Mouse (Mus musculus): ENCODE measurements around the gene Iqsec1. TPM values are rescaled to one million over a fixed set of nuclear protein-coding genes. Genes with fewer than 3 reads are reported as not detected.
"Not testable (repeated sequence)": the region's sequence is repeated elsewhere in the genome, so short reads cannot be mapped to it uniquely, and the experiment has no call there.

Gene Iqsec1
- polyA plus RNA-seq, 1 experiment from 2014 or later: 17.4 TPM

DNA sequence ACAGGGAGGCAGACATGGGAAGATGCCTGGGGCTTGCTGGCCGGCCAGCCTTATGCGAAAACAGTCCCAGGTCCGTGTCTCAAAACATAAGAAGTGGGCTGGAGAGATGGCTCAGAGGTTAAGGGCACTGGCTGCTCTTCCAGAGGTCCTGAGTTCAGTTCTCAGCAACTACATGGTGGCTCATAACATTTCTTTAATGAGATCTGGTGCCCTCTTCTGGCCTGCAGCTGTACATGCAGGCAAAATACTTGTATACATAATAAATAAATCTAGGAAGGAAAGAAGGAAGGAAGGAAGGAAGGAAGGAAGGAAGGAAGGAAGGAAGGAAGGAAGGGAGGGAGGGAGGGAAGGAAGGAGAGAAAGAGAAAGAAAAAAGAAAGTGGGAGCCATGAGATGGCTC is 356.0 kb downstream of the Iqsec1 start:
- not testable (repeated sequence) for H3K4me3 ChIP-seq (ENCODE audit: low read depth, low read length); H3K4me1 ChIP-seq (ENCODE audit: control insufficient read depth, insufficient read depth, low read length); H3K9ac ChIP-seq (ENCODE audit: low read depth, low read length); ATAC-seq (ENCODE audit: low read depth); H3K36me3 ChIP-seq (ENCODE audit: control insufficient read depth, insufficient read depth, low read length); H3K9me3 ChIP-seq (ENCODE audit: control insufficient read depth, low read length); H3K27me3 ChIP-seq (replicated peaks; ENCODE audit: control insufficient read depth, insufficient read depth, low read length); H3K27ac ChIP-seq (replicated peaks; ENCODE audit: low read depth, low read length); H3K4me2 ChIP-seq (ENCODE audit: low read depth, low read length); DNase-seq (ENCODE audit: low spot score)
- WGBS: 63% methylated on average over 3 of the region's 3 CpGs

DNA sequence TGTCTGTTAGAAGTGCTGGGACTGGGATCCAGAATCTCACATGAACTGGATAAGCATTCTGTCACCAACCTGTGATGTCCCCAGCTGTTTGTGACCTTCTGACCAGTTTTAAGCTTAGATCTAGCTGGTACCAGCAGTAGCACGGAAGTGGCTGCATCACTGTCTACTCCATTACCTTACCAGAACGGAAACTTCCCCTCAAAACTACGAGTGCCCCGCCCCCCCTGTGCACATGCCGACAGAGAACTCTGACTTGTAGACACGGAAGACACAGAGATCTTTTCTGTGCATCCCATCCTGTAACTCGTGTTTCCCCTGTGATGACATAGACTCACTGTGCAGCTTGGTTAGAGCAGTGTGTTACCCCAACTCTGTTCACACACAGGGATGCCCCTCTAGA is 358.1 kb downstream of the Iqsec1 start:
- H3K4me1 ChIP-seq (ENCODE audit: control insufficient read depth, insufficient read depth, low read length): no peaks in the 10 kb centered on the region
- WGBS: 89% methylated on average over 7 of the region's 7 CpGs
- DNase-seq (ENCODE audit: low spot score) (no peak), ATAC-seq (ENCODE audit: low read depth) (no peak)
- H3K36me3 ChIP-seq (ENCODE audit: control insufficient read depth, insufficient read depth, low read length): no peaks in the 10 kb centered on the region
- no peak overlapping the region for H3K9ac ChIP-seq (ENCODE audit: low read depth, low read length)
- H3K27ac ChIP-seq (replicated peaks; ENCODE audit: low read depth, low read length): no peak overlapping the region
- no peaks in the 10 kb centered on the region for H3K27me3 ChIP-seq (replicated peaks; ENCODE audit: control insufficient read depth, insufficient read depth, low read length)
- no peaks in the 10 kb centered on the region for H3K9me3 ChIP-seq (ENCODE audit: control insufficient read depth, low read length)
- H3K4me2 ChIP-seq (ENCODE audit: low read depth, low read length): no peak overlapping the region
- H3K4me3 ChIP-seq (ENCODE audit: low read depth, low read length): no peak overlapping the region

DNA sequence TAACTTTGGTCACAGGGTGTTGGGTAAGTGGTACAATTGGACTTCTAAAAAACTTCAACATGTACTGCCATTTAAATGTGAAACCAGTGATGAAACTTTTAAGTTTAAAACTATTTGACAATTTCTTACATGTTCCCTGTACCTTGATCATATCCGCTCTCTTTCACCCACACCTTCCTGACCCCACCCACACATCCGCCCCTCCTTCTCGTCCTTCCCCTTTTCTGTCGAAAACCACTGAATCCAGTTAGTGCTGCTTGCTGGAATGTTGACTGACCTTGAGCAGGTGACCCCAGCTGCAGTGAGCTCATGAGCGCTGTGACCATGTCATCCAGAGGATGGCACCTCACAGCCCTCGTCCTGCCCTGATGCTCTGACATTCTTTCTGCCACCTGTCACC is 359.0 kb downstream of the Iqsec1 start:
- Histone ChIP-seq H3K4me1 (ENCODE audit: control insufficient read depth, insufficient read depth, low read length) (no peaks in the 10 kb centered on the region), H3K4me3 (ENCODE audit: low read depth, low read length) (no peak overlapping the region), H3K27me3 (replicated peaks; ENCODE audit: control insufficient read depth, insufficient read depth, low read length) (no peaks in the 10 kb centered on the region), H3K9ac (ENCODE audit: low read depth, low read length) (no peak overlapping the region), H3K9me3 (ENCODE audit: control insufficient read depth, low read length) (no peaks in the 10 kb centered on the region), H3K4me2 (ENCODE audit: low read depth, low read length) (no peak overlapping the region), H3K27ac (replicated peaks; ENCODE audit: low read depth, low read length) (no peak overlapping the region), H3K36me3 (ENCODE audit: control insufficient read depth, insufficient read depth, low read length) (no peaks in the 10 kb centered on the region)
- 73% methylated on average over 6 of the region's 6 CpGs for WGBS
- ATAC-seq (ENCODE audit: low read depth) (no peak), DNase-seq (ENCODE audit: low spot score) (no peak)

DNA sequence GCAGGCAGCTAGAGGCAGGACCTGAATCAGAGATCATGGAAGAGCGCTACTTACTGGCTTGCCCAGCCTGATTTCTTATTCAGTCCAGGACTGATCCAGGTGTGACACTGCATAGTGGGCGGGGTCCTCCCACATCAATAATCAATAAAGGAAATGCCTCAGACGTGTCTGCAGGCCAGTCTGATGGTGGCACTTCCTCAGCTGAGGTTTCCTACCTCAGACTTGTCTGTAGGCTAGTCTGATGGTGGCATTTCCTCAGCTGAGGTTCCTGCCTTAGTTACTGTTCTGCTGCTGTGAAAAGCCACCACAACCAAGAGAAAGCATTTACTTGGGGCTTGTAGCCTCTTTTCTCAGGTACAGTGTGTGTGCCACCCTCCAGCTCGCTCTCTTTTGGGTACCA is 360.9 kb downstream of the Iqsec1 start:
- Histone ChIP-seq H3K9ac (ENCODE audit: low read depth, low read length) (no peak overlapping the region), H3K27ac (replicated peaks; ENCODE audit: low read depth, low read length) (no peak overlapping the region)
- WGBS: 82% methylated on average over 4 of the region's 4 CpGs

DNA sequence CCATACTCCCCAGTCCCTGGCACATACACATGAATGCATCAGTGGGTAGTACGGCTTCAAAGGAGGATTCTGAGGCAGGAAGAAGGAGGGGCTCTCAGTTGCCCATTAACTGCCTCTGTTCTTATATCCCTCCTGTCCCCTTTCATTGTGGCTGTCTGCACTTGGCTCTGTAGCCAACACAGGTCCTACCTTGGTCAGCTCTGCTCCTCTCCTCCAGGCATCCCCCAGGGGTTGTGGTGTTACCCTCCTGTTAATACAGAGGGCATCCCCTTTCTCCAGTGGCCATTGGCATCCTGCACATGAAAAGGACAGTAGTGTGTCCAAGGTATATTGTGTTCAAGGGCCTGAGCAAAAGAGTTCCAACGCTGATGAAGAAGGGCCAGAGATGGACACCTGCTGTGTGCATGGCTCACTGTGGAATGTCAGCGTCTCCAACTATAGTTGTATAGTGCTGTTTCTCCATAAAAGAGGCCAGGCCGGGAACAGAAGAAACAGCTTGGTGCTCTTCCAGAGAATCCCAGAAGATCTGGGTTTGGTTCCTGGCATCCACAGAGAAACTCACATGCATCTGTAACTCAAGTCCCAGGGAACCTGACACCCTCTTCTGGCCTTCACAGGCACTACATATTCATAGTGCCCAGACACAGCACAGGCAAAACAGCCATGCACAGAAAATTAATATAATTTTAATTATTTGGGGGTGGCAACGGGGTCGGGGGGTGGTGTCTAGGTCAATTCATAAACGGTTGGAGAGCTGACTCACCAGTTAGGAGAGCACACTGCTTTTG is 363.1 kb downstream of the Iqsec1 start:
- H3K36me3 ChIP-seq (ENCODE audit: control insufficient read depth, insufficient read depth, low read length): no peaks in the 10 kb centered on the region
- WGBS: 84% methylated on average over 7 of the region's 7 CpGs
- H3K9ac ChIP-seq (ENCODE audit: low read depth, low read length): no peak overlapping the region
- H3K9me3 ChIP-seq (ENCODE audit: control insufficient read depth, low read length): no peaks in the 10 kb centered on the region
- no peak overlapping the region for H3K27ac ChIP-seq (replicated peaks; ENCODE audit: low read depth, low read length)
- ATAC-seq (ENCODE audit: low read depth) (no peak), DNase-seq (ENCODE audit: low spot score) (no peak)
- no peaks in the 10 kb centered on the region for H3K27me3 ChIP-seq (replicated peaks; ENCODE audit: control insufficient read depth, insufficient read depth, low read length)
- H3K4me2 ChIP-seq (ENCODE audit: low read depth, low read length): no peak overlapping the region
- H3K4me1 ChIP-seq (ENCODE audit: control insufficient read depth, insufficient read depth, low read length): no peaks in the 10 kb centered on the region
- H3K4me3 ChIP-seq (ENCODE audit: low read depth, low read length): no peak overlapping the region

More for the DNA sequence above, 360.9 kb downstream of the Iqsec1 start:
- no peaks in the 10 kb centered on the region for H3K27me3 ChIP-seq (replicated peaks; ENCODE audit: control insufficient read depth, insufficient read depth, low read length)
- no peaks in the 10 kb centered on the region for H3K9me3 ChIP-seq (ENCODE audit: control insufficient read depth, low read length)
- H3K4me2 ChIP-seq (ENCODE audit: low read depth, low read length): no peak overlapping the region
- DNase-seq (ENCODE audit: low spot score) (no peak), ATAC-seq (ENCODE audit: low read depth) (no peak)
- H3K4me3 ChIP-seq (ENCODE audit: low read depth, low read length): no peak overlapping the region
- H3K4me1 ChIP-seq (ENCODE audit: control insufficient read depth, insufficient read depth, low read length): no peaks in the 10 kb centered on the region
- H3K36me3 ChIP-seq (ENCODE audit: control insufficient read depth, insufficient read depth, low read length): no peaks in the 10 kb centered on the region

DNA sequence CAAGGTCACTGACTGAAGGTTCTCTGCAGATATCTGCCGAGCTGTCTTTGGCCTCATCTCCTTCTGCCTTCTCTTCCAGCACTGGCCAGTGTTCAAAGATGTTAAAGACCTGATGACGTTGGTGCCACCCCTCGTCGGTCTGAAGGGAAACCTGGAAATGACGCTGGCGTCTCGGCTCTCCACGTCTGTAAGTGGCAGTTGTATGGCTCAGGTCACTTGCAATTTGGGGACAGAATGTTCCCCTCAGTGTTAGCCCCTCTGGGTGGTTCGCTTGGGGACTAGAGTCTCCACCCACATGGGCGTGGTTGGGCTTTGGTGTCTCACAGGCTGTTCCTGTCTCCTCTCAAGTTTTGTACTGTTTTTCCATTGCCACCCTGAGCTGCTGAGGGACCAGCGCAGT is 363.8 kb downstream of the Iqsec1 start:
- no peak for ATAC-seq (ENCODE audit: low read depth)
- 72% methylated on average over 11 of the region's 11 CpGs for WGBS
- Histone ChIP-seq H3K9me3 (ENCODE audit: control insufficient read depth, low read length) (no peaks in the 10 kb centered on the region), H3K27ac (replicated peaks; ENCODE audit: low read depth, low read length) (no peak overlapping the region), H3K27me3 (replicated peaks; ENCODE audit: control insufficient read depth, insufficient read depth, low read length) (no peaks in the 10 kb centered on the region), H3K9ac (ENCODE audit: low read depth, low read length) (no peak overlapping the region), H3K36me3 (ENCODE audit: control insufficient read depth, insufficient read depth, low read length) (no peaks in the 10 kb centered on the region), H3K4me3 (ENCODE audit: low read depth, low read length) (no peak overlapping the region), H3K4me2 (ENCODE audit: low read depth, low read length) (no peak overlapping the region), H3K4me1 (ENCODE audit: control insufficient read depth, insufficient read depth, low read length) (no peaks in the 10 kb centered on the region)
- no peak for DNase-seq (ENCODE audit: low spot score)

DNA sequence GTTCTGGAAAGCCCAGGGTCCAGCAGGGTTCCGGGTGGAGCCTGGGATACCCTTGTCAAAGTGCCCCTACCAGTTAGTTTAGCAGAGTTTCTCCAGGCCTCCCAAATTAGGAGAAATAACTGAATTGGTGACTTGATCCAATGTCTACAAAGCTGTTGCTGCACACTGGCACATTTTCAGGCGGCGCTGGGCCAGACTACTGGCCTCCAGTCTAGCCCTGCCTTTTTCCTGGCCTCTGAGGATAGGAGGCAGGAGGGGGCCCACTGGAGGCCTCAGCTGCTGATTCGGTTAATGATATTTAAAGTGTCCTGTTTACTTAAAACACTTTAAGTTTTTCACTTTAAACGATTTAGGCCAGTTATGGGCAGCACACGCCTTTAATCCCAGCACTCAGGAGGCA is 364.3 kb downstream of the Iqsec1 start:
- Histone ChIP-seq H3K9ac (ENCODE audit: low read depth, low read length) (no peak overlapping the region), H3K36me3 (ENCODE audit: control insufficient read depth, insufficient read depth, low read length) (no peaks in the 10 kb centered on the region), H3K4me1 (ENCODE audit: control insufficient read depth, insufficient read depth, low read length) (no peaks in the 10 kb centered on the region), H3K9me3 (ENCODE audit: control insufficient read depth, low read length) (no peaks in the 10 kb centered on the region), H3K27ac (replicated peaks; ENCODE audit: low read depth, low read length) (no peak overlapping the region), H3K4me3 (ENCODE audit: low read depth, low read length) (no peak overlapping the region), H3K27me3 (replicated peaks; ENCODE audit: control insufficient read depth, insufficient read depth, low read length) (no peaks in the 10 kb centered on the region), H3K4me2 (ENCODE audit: low read depth, low read length) (no peak overlapping the region)
- ATAC-seq (ENCODE audit: low read depth): no peak
- WGBS: 82% methylated on average over 6 of the region's 6 CpGs
- DNase-seq (ENCODE audit: low spot score): no peak

DNA sequence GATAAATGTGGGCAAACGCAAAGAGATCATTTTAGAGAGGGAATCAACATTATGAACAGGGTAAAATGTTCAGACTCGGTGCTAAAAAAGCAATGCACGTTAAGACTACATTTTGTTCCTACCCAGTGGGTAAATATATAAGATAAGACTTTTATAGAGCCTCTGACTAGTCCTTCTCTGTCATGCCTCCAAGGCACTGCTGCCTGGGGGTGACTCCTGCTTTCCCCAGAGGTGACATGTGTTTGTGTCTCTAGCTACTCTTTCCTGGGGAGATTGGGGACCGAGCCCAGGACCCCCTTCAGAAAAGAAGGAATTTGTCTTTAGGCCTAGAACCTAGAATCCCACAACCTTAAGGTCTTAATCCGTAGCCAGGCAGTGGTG is 365.0 kb downstream of the Iqsec1 start:
- DNase-seq (ENCODE audit: low spot score) (no peak), ATAC-seq (ENCODE audit: low read depth) (no peak)
- Histone ChIP-seq H3K4me3 (ENCODE audit: low read depth, low read length) (no peak overlapping the region), H3K4me2 (ENCODE audit: low read depth, low read length) (no peak overlapping the region), H3K9me3 (ENCODE audit: control insufficient read depth, low read length) (no peaks in the 10 kb centered on the region), H3K27me3 (replicated peaks; ENCODE audit: control insufficient read depth, insufficient read depth, low read length) (no peaks in the 10 kb centered on the region), H3K36me3 (ENCODE audit: control insufficient read depth, insufficient read depth, low read length) (no peaks in the 10 kb centered on the region), H3K4me1 (ENCODE audit: control insufficient read depth, insufficient read depth, low read length) (no peaks in the 10 kb centered on the region), H3K27ac (replicated peaks; ENCODE audit: low read depth, low read length) (no peak overlapping the region), H3K9ac (ENCODE audit: low read depth, low read length) (no peak overlapping the region)
- 82% methylated on average over 5 of the region's 5 CpGs for WGBS

DNA sequence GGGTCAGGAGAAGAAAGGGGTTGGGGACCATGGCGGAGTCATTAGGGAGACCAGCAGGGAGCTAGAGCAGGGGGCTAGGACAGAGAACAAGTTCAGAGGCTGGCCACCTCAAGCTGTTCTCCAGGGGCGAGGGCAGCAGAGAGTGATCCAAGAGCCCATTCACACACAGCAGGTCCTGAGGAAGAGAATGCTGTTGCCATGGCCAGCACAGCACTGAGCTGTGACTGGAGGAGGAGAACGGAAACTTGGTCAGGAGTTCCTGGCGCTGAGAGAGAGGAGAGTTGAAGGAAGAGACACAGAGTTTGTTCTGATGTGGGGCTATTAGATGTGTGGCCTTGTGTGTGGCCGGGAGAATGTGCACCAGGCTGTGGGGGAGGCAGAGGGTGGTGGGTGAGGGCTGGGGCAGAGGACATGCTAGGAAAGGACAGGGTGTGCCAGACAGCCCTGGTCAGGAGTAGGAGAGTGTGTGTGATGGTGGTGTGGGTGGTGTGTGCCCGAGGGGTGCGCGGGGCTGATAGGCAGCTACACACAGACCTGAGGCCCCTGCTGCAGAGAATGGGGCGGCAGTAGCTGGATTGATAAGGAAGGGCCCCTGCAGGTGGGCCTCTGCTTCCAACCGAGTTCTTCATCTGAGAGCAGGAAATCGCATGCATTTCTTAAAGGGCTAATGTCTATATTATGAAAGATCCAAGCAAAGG is 365.6 kb downstream of the Iqsec1 start:
- Histone ChIP-seq H3K4me2 (ENCODE audit: low read depth, low read length) (no peak overlapping the region), H3K9ac (ENCODE audit: low read depth, low read length) (no peak overlapping the region), H3K4me1 (ENCODE audit: control insufficient read depth, insufficient read depth, low read length) (no peaks in the 10 kb centered on the region), H3K27ac (replicated peaks; ENCODE audit: low read depth, low read length) (no peak overlapping the region), H3K4me3 (ENCODE audit: low read depth, low read length) (no peak overlapping the region), H3K9me3 (ENCODE audit: control insufficient read depth, low read length) (no peaks in the 10 kb centered on the region), H3K36me3 (ENCODE audit: control insufficient read depth, insufficient read depth, low read length) (no peaks in the 10 kb centered on the region), H3K27me3 (replicated peaks; ENCODE audit: control insufficient read depth, insufficient read depth, low read length) (no peaks in the 10 kb centered on the region)
- ATAC-seq (ENCODE audit: low read depth): no peak
- DNase-seq (ENCODE audit: low spot score): no peak
- 50% methylated on average over 11 of the region's 11 CpGs for WGBS

Measured in embryonic facial prominence, embryonic 14.5 days (tissue).